Mouse (Mus musculus) myocyte (in vitro differentiated cells): ENCODE data around the gene Rab3gap2.

Source experiments
- E2F4 ChIP-seq: IDR thresholded peaks from one replicate; pipeline ENCODE4 v1.6.1; 2011; ENCODE audit warnings: mild to moderate bottlenecking, control low read depth, moderate library complexity; ENCODE audit not compliant: insufficient read depth
- MAX ChIP-seq: IDR thresholded peaks from one replicate; pipeline ENCODE4 v1.6.1; 2011; ENCODE audit warnings: low read depth, mild to moderate bottlenecking, control low read depth
- MYOD1 ChIP-seq, 3 experiments: IDR thresholded peaks; one replicate each; pipeline ENCODE4 v1.6.1; 2011; ENCODE audit warnings: control low read depth in 2 of 3, low read depth in 2 of 3, mild to moderate bottlenecking in 2 of 3, moderate library complexity in 1 of 3; ENCODE audit not compliant: insufficient read length in 2 of 3, control insufficient read depth in 1 of 3
- MYOG ChIP-seq, 3 experiments: IDR thresholded peaks; one replicate each; pipeline ENCODE4 v1.6.1; 2011; ENCODE audit warnings: control low read depth in 2 of 3, low read depth in 2 of 3, mild to moderate bottlenecking in 2 of 3; ENCODE audit not compliant: insufficient read length in 2 of 3, control insufficient read depth in 1 of 3, insufficient read depth in 1 of 3
- POLR2A ChIP-seq: IDR thresholded peaks from one replicate; pipeline ENCODE4 v1.6.1; 2011; ENCODE audit warnings: low read depth, mild to moderate bottlenecking, control low read depth, moderate library complexity; ENCODE audit not compliant: insufficient read length
- POLR2AphosphoS2 ChIP-seq: IDR thresholded peaks from one replicate; pipeline ENCODE4 v1.6.1; 2011; ENCODE audit warnings: low read depth, control low read depth; ENCODE audit not compliant: insufficient read length
- SRF ChIP-seq: IDR thresholded peaks from one replicate; pipeline ENCODE4 v1.6.1; 2011; ENCODE audit warnings: low read depth; ENCODE audit not compliant: control insufficient read depth, insufficient read length
- TCF12 ChIP-seq: IDR thresholded peaks from one replicate; pipeline ENCODE4 v1.6.1; 2011; ENCODE audit warnings: mild to moderate bottlenecking, control low read depth; ENCODE audit not compliant: poor library complexity, insufficient read depth, severe bottlenecking
- TCF3 ChIP-seq: IDR thresholded peaks from one replicate; pipeline ENCODE4 v1.6.1; 2011; ENCODE audit warnings: low read depth, control low read depth; ENCODE audit not compliant: insufficient read length
- USF1 ChIP-seq: IDR thresholded peaks from one replicate; pipeline ENCODE4 v1.6.1; 2011; ENCODE audit warnings: low read depth, mild to moderate bottlenecking, control low read depth, moderate library complexity

GRCm38 (mm10) chr1:185226889-185227288 lies 23.0 kb downstream of the Rab3gap2 start:
- TF ChIP-seq POLR2A (no peak), POLR2AphosphoS2 (no peak), SRF (no peak), USF1 (no peak), MYOG (IDR thresholded peaks at IDR 0.05; ENCODE audit: control insufficient read depth in 1 of 3, insufficient read depth in 1 of 3, insufficient read length in 2 of 3, low read depth in 2 of 3) (no peak), MAX (no peak), TCF12 (no peak), TCF3 (no peak), E2F4 (no peak), MYOD1 (IDR thresholded peaks at IDR 0.05; ENCODE audit: control insufficient read depth in 1 of 3, insufficient read length in 2 of 3, low read depth in 2 of 3) (no peak)
